Mouse (Mus musculus) MEL (cell line): ENCODE data around the gene Emilin1.

Experiments used
- CTCF ChIP-seq, 3 experiments: IDR thresholded peaks in 2 of 3; conservative IDR thresholded peaks in 1 of 3; 2 replicates each; pipeline ENCODE4 v1.5.1; 2011 to 2012; ENCODE audit warnings: low read length in 3 of 3, low read depth in 2 of 3, mild to moderate bottlenecking in 2 of 3, improper control_type of control experiment in 1 of 3, inconsistent platforms in 1 of 3, mixed read lengths in 1 of 3, moderate library complexity in 1 of 3; ENCODE audit not compliant: control insufficient read depth in 1 of 3, insufficient read depth in 1 of 3, poor library complexity in 1 of 3, severe bottlenecking in 1 of 3
- EP300 ChIP-seq, 2 experiments: IDR thresholded peaks; 2 replicates each; pipeline ENCODE4 v1.6.1; 2011; ENCODE audit warnings: improper control_type of control experiment in 2 of 2, low read length in 2 of 2, low read depth in 1 of 2, mild to moderate bottlenecking in 1 of 2
- ETS1 ChIP-seq: IDR thresholded peaks from 2 replicates; pipeline ENCODE4 v1.6.1; 2012; ENCODE audit warnings: low read depth, mild to moderate bottlenecking, inconsistent platforms, low read length, improper control_type of control experiment, moderate library complexity
- GATA1 ChIP-seq: IDR thresholded peaks from 2 replicates; pipeline ENCODE4 v1.6.1; 2011; ENCODE audit warnings: low read depth, low read length, improper control_type of control experiment
- JUND ChIP-seq: IDR thresholded peaks from 2 replicates; pipeline ENCODE4 v1.6.1; 2011; ENCODE audit warnings: low read depth, mild to moderate bottlenecking, improper control_type of control experiment, low read length
- KAT2A ChIP-seq: conservative IDR thresholded peaks from 2 replicates; pipeline ENCODE4 v1.6.1; 2012; ENCODE audit warnings: low read depth, low read length, improper control_type of control experiment, inconsistent platforms
- NELFE ChIP-seq: IDR thresholded peaks from 2 replicates; pipeline ENCODE4 v1.6.1; 2011; ENCODE audit warnings: low read depth, low read length, improper control_type of control experiment
- RCOR1 ChIP-seq: IDR thresholded peaks from 2 replicates; pipeline ENCODE4 v1.6.1; 2012; ENCODE audit warnings: low read depth, mild to moderate bottlenecking, inconsistent platforms, low read length, improper control_type of control experiment
- SIN3A ChIP-seq: IDR thresholded peaks from 2 replicates; pipeline ENCODE4 v1.6.1; 2012; ENCODE audit warnings: low read length, improper control_type of control experiment, inconsistent platforms
- TAL1 ChIP-seq: IDR thresholded peaks from 2 replicates; pipeline ENCODE4 v1.6.1; 2012; ENCODE audit warnings: mild to moderate bottlenecking, inconsistent platforms, low read length, moderate library complexity, mixed read lengths
- TCF12 ChIP-seq: IDR thresholded peaks from 2 replicates; pipeline ENCODE4 v1.6.1; 2014; ENCODE audit warnings: low read depth, mild to moderate bottlenecking, inconsistent platforms, low read length, improper control_type of control experiment, moderate library complexity

DNA sequence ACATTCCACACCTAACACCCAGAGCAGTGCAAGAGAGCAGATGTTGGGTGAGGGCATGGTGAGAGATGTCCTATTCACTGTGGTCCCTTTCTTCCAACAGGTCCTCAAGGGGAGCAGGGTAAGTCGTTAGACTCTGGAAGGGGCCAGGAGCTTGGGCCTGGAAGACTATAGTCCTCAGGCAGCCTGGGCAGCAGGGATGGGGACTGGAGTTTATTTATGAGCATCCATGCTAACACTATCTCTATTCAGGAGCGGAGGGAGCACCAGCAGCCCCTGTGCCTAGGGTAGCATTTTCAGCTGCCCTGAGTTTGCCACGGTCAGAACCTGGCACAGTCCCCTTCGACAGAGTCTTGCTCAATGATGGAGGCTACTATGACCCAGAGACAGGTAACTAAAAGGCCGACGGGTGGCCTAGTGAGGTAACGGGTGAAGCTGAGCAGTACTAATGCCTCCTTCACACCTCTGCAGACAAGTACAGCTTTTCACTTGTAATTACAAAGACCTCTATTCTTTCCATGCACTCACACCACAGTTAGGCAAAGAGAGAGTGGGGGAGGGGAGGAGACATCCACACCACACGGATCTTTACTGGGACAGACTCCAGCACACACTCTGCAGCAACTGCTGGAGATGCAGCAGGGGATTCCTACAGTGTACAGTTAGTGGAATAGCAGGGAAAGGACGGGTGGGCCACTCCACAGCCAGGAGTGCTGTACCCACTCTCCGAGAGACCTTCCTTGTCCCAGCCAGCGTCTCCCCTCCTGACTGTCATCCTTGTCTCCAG, 6.8 kb downstream of the Emilin1 start:
- TF ChIP-seq TCF12 (no peak), NELFE (no peak), SIN3A (no peak), ETS1 (no peak), GATA1 (no peak), CTCF (IDR thresholded peaks at IDR 0.05 in 2 of 3, conservative IDR thresholded peaks at IDR 0.05 in 1 of 3; ENCODE audit: control insufficient read depth in 1 of 3, insufficient read depth in 1 of 3, low read depth in 2 of 3, low read length in 3 of 3, poor library complexity in 1 of 3, severe bottlenecking in 1 of 3) (no peak), JUND (no peak), EP300 (IDR thresholded peaks at IDR 0.05; ENCODE audit: low read depth in 1 of 2, low read length in 2 of 2) (no peak), KAT2A (no peak), TAL1 (no peak), RCOR1 (no peak)
